Mouse (Mus musculus): ENCODE data around the gene Tle3. TPM values are rescaled to one million over a fixed set of nuclear protein-coding genes. Genes with fewer than 3 reads are reported as not detected.

Gene Tle3
- total RNA-seq, 4 experiments from 2014 or later: 47.8 to 62.3 (median 56.9) TPM

DNA sequence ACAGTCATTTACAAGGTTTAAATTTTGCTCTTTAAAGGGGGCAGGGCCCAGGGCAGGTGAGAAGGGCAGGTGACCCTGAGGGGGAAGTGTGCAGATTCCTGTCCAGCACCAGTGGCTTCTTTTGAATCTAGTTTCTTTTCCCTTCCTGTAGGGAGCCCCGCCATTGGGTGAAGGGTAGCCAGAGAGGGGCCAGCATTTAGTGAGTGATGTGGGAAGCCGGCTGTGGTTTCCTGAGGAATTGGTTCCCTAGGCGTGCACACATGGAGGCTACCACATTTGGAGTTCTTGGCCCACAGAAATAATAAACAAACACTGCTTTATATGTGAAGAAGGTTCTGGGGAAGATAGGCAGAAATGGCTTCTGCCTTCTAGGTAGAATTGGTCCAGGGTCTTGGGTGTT is 4.5 kb downstream of the Tle3 start:
- DNase-seq (ENCODE audit: low spot score in 2 of 2): no peak

DNA sequence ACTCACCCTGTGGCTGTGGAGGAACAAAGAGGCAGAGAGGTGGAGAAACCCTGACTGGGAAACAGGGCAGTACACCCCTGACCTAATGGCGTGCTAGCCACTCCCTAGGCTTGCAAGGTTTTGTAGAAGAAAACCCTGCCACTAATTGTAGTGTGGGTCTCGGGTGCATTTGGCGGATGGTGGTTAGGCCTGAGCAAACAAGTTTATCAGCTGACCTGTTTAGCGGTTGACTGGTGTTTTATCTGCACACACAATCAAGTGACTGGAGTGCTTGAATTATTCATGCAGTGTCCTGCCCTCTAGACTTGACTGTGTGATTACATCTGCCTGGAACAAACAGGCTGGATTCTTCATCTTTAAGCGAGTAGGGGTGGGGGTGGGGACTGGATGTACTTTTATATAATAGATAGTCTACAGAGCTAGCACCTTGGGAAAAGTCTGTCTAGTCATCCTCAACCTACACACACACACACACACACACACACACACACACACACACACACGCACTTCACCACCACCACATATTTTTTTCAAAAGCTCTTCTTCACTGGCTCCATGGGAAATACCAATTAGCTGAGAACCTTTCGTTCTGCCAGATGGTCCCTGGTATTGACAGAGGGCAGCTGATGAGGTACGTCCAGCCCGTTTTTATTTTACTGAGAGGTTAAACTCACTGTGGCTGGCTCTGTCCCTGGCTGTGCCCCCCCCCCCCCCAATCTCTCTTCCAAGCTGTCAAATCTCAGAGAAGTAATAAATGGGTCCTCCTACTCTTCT is 5.7 kb downstream of the Tle3 start:
- no peak for DNase-seq (ENCODE audit: low spot score in 2 of 2)

DNA sequence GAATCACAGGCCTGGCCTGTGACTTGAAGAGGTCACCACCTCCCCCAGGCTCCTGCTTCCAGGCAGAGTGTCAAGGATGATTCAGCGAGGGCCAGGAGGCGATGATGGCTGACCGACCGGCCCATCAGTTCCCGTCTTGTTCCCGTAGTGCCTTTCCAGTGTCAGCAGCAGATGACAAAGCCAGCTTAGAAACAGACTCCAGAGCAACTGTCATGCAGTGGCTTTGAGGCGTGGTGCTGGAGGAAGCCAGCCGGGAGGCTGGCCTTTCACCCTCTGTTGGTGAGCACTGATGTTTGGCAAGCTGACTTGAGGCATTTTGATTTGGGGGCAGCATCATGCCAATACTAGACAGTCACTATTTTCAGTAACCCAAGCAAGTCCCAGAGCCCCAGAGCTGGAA is 6.3 kb downstream of the Tle3 start:
- DNase-seq (ENCODE audit: low spot score in 2 of 2): peak; percentile 36 to 56

DNA sequence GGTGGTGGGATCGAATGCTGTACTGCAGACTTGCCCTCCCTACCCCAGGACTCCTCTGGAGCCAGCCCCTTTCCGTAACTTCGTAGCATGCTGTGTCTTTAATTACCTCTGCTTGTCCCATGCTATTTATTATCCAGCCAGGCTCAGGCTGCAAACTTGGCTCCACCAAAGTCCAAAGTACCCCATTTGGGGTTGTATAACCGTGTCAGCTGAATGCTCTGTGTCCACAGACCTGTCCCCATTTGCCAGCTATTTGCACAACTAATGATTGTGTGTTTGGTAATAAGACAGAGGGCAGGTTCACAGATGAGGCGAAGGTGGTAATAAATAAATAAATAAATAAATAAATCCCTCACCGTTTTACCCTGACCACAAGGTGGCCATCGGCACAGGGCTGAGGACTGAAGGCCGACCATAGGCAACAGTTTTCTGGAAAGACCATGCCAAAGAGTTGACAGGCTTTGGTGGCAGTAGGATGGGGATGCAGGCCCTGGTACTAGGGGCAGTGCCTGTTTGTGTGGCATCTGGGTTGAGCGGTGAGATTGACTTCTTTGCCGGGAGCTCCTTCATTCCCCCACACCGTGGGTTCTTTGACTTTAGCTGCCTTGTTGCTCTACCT is 7.0 kb downstream of the Tle3 start:
- no peak for DNase-seq (ENCODE audit: low spot score in 2 of 2)

DNA sequence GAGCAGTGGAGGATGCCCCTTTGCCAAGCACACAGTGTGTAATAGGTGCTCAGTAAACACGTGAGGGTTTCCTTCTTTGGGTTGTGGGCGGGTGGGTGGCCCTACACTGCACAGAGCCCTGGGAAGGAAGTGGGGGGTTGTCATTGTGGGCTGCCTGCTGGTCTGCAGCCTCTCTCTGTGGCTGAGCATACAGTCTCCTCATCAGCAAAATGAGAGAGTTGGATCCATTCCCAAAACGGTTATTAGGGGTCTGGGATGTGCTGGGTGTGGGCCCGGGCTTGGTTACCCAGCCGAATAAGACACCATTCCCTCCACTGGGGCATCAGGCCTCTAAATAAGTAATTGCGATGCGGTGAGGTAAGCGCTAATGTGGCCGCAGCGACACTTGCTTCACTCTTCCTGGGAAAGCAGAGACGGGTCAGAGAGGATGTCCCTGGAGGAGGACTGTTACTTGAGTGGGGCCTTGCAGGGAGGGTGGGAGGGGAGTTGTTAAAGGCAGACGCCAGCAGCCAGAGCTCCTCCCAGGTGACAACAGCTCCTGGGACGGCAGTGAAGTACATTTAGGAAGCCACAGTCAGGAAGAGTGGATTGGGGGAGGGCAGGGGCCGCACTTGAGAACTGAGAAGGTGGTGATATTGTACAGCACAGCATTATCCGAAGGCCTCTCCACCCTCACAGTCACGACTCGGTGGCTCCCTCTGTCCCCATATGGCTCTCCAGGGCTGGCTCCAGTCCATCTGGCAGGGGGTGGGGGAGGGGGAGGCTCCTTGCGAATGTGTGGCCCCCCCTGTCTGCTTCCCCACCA is 8.3 kb downstream of the Tle3 start:
- no peak for DNase-seq (ENCODE audit: low spot score in 2 of 2)

DNA sequence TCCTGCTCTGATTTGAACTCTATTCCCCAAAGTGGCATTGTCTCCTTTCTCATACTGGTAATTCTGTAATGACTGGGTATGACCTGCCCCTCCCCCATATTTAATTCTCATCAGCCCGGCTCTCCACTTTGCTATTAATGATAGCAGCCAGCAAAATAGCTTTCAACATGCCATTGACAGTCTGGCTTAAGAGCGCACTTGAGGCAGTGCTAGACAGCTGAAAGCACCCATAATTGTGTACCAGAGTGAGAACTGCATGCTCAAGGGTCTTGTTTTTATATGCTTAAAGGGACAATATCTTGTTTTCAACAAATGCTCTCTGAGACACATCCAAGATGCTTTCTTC is 8.9 kb downstream of the Tle3 start:
- DNase-seq (ENCODE audit: low spot score in 2 of 2): no peak

DNA sequence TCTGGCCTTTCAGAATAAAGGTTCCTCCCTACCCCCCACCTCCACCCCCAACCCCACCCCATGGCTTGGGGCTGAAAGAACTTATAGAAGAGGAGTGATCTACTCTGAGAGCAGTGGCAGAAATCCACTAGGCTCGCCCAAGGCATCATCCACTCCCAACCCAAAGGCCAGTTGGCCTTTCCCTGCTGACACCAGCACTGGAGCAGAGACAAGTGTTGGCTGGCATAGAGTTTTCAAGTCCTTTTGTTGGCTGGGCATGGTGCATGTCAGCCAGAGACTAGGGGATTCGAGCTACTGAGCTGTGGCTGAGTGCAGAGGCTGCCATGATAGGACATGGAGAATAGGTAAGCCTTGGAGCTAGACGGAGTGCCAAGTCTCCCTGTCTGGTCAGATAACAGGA is 9.3 kb downstream of the Tle3 start:
- no peak for DNase-seq (ENCODE audit: low spot score in 2 of 2)

DNA sequence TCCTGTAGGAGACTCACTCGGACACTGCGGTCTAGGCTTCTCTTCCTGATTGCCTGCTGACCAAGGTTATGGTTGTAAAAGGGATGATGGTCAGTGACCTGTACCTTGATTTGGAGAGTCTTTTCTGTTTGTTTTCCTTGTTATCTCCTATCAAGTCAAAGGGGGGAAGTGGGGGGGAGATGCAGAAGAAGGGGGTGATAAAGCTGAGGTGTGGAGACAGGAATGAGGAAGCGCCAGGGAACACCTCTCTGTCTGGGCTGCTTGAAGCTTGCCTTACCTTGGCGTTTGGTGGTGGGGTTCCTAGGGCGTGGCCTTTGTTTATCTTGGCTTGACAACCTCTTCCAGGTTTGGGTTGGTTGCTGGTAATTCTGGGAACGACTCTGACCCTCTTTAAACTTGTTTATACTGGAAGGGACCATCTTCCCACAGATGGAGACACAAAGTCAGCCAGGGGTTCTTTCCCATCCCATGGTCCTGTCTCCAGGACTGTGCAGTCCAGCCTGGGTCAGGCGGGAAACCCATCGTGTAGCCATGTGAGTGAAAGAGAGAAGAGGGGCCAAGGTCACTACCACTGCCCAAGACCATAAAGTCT is 10.5 kb downstream of the Tle3 start:
- DNase-seq (ENCODE audit: low spot score in 2 of 2): no peak

DNA sequence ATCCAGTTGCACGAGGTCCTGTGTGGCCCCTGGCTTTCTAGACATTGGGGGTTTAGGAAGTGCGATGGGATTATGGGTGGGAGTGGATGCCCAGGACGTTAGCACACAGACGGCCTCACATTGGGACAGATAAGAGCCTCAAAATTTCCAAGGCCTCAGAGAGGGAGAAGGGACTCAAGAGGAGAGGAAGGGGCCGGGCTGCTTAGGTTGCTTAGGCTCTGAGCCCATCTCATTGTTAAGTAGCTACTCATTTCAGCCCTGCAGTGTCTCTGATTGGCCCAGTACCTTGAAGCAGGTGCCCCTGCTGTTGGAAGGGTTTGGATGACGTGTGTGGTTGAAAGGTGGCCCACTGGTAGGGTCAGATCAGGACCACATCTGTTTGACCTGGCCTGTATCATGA is 11.9 kb downstream of the Tle3 start:
- DNase-seq (ENCODE audit: low spot score in 2 of 2): no peak

DNA sequence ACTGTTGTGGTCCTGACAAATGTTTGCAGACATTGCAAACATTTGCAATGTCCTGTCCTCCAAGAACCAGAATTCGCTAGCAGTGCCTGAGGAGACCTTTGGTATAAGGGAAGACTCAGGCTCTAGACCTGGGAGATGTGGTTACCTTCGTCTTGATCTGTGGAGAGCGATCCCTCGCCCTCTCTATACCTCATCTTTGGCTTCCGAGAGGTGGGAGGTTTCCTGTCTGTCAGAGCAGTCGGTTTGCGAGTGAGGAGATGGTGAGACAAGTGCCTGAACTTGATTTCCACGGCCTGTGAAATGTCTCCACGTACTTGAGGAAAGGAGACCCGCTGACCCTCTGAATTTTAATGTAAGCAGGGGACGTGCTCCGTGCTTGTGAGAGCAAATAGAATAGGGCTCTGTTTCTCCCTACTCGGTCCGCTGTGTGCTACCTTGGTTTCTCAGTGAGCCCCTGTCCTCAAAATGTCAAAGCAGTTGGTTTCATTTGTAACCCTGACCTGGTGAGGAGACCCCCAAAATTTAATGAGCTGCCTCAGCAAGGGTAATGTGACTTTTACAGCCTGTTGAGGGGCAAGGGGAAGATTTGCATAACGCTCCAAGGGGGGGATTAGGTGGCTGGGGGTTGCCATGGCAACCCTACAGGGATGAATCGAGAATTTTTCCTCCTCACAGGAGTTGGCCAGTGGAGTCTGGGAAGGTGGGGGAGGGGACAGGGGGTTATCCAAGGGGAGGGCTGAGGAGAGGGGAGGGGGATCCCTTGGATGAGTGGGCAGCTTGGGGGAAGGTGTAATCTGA is 12.7 kb downstream of the Tle3 start:
- no peak for DNase-seq (ENCODE audit: low spot score in 2 of 2)

DNA sequence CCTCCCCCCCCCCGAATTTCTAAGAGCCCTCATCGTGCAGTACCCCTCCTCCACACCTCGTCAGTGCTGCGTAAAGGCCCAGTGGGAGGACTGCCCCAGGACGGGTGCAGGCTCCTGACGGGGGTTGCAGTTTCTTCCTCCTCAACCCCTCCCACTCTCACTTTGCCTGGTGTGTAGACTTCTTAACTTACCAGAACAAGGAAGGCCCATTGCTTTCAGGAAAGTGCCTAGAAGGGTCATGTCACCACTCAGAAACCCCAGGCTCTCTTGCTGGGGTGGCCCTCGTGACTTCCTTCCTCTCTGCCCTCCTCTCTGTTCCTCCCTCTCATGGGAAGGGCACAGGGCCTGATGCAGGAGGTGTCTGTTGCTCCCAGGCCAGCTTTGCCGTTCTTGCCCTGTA is 13.6 kb downstream of the Tle3 start:
- no peak for DNase-seq (ENCODE audit: low spot score in 2 of 2)

DNA sequence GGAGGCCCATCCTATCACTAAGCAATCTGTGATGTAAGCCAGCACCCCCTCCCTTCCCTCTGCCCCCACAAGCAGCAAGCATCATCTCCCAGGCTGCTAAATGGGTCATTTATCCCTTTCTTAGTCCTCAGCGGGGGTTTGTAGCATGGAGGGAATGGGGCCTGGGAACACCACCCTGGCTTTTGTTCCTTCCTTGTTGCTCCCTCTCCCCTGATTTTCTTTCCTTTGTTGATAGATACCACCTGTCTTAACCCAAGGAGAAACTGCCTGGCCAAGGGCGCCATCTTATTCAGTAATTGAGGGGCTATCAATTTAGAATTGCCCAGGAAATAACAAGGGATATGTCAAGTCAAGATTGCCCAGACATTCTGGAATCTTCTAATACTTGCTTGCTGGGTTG is 14.1 kb downstream of the Tle3 start:
- no peak for DNase-seq (ENCODE audit: low spot score in 2 of 2)

DNA sequence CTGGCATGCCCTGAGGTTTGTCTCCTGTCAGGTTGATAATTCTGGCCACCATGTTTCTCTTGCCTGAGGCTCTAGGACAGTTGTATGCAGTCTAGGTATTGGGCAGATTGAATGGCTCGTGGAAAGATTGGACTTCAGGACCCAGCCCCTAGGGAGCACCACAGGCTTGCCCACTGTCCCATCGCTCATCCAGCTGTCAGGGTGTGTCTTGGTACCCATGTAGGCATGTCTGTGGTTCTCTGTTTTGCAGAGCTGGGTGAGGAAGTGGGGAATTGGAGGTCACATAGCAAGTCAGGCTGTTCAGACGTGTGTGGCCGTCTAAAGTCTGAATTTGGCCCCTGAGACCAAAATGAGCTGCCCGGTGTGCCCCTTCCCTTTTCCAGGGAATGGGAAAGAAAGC is 15.6 kb downstream of the Tle3 start:
- no peak for DNase-seq (ENCODE audit: low spot score in 2 of 2)

DNA sequence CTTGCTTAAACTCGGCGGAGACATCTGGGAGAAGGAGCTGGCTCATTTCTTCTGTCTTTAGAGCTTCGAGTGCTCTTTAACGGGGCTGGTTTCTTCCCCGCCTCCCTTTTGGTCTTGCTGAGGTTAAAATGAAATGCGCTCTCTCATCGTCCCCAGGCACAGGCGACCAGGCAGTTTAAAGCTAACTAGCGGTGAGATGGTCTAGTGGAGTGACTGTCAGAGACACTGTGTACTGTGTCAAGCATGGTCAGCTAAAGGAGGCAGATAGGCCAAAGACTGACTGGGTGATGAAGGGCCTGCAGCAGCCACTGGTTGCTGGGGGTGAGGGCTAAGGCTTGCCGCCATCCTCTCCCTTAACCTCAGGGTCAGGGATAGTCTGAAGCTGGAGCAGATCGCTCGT is 16.0 kb downstream of the Tle3 start:
- DNase-seq (ENCODE audit: low spot score in 2 of 2): no peak

DNA sequence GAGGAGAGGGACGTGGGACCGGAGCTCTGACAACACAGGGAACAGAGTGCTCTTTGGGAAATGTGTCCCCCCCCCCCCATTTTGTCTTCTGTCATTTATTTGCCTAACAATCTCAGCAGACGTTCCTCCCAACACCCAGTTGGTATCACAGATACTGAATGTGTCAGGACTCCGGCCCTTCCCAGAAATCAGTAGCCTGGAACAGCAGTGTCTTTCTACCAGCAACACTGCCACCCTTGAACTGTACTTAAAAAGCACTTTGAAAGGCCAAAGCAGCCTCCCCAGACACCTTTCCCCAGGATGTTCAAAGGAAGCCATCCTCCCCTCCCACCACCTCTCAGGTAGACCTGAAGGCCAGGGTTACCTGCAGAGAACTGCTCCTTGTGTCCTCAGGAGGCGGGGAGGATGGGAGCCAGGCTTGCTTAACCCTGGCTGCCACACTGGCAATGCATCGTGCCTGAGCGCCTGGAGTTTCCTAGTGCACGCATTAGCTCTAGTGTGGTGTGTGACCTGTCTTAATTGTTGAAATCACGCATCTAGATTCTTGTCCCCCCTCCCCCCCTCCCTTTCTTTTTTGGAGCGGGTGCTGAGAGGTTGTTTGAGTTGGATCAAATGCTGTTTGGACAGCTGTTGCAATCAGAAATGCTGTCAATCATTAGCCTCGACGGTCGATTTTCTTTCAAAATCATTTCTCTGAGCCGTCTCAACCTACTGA is 16.7 kb downstream of the Tle3 start:
- DNase-seq (ENCODE audit: low spot score in 2 of 2): no peak

DNA sequence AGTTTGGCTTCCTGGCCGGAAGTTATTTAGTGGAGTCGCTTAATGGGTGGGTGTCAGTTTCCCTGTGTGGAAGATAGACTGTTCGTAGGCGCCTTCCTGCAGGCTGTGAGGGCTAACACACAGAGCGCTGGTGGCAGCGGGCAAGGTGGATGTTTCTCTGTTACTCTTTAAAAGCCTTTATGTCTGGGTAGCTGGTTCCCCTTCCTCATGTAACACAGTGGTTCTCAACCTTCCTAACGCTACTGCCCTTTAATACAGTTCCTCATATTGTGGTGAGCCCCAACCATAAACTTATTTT is 17.2 kb downstream of the Tle3 start:
- DNase-seq (ENCODE audit: low spot score in 2 of 2): no peak

DNA sequence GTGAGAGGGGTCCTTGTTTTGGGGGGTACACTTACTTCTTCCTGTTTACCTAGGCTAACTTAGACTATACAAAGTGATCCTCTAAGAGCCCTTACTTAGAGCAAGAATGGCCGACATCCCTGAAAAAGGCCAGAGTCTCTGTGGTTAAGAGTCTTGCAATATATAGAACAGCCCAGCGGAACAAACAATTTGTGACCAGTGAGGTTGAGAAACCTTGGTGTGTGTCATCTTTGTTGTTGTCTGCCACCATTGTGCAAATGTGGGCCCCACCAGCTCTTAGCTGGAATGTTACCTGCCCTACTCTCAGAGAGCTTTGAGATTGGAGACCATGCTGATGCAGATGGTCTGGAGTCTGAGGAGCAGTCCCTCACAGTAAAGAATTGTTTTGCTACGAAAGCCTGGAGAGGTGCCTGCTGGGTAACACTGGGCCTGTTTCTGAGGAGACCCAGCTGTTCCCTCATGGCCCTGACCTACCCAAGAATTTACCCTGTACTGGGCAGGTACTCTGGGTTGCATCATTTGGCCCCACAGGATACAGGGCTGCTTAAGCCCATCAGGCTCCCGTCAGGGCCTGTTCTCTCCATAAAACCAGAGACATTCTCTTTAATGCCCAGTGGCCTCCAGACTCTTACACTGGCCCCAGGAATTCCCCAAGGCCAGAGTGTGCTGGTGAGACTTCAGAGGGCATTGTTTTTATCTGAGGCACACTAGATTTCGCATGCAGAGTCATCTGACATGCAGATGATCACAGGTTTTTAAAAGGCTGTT is 19.6 kb downstream of the Tle3 start:
- no peak for DNase-seq (ENCODE audit: low spot score in 2 of 2)

DNA sequence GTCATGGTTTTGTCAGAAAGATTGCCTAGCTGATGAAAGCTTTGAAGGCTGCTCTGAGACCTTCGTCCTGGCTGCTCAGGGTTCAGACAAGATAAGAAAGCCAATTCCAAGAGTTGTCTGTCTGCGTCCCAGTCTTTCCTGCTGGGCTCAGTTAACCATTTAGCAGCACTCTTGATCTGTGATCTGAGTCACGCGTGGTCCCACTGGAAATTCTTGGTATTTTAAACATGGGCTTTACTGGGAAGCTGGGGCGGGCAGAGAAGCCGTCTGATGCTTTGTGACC is 20.1 kb downstream of the Tle3 start:
- DNase-seq (ENCODE audit: low spot score in 2 of 2): no peak

DNA sequence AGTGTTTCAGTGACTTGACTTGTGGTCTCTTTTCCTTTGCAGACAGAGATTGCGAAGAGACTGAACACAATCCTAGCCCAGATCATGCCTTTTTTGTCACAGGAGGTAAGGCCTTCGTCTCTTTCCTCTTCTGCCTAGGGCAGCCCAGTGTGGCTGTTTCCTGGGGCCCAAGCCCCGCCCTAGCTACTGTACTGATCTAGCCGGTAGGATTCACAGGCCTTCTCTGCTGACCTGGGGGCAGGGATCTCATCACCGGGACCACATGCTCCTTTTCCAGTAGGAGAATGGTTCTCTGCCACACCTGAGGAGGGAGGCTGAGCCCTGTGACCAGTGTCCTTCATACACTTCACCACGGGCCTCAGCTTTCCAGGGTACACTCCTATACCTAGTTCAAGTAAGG is 21.0 kb downstream of the Tle3 start:
- no peak for DNase-seq (ENCODE audit: low spot score in 2 of 2)

DNA sequence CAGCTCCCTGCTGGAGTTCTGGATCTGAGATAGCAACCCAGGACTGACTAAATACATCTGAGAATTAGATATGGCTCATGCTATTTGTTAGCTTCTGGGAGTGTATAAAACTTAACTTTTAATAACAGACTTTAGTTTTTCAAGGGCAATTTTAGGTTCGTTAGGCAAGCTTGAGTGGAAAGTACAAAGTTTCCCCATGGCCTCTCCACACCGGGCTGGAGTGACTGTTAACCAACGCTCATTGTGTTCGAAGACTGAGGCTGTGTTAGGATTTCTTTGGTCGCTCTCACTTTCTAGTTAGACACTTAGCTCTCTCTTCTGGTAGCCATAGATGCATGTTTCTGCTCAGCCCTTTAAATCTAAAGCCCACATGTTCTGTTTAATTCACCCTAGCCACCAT is 21.7 kb downstream of the Tle3 start:
- no peak for DNase-seq (ENCODE audit: low spot score in 2 of 2)

DNA sequence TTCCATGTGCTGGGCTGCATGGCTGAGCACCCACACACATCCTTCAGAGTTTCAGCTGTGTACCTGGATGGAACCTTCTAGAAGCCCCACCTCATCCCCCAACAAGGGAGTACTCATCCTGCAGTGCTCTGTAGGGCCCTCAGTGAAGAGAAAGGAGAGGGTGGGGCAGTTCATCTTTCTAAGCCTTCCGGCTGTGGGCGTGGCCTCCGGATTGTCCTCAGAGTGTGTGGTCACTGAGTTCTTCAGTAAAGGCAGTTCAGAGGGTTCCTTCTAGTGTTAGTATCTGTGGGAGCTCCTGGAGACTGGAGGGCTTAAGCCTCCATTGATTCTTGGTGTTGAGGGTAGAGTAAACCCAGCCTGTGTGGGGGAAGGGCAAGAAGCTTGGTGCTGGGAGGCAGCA is 22.9 kb downstream of the Tle3 start:
- DNase-seq (ENCODE audit: low spot score in 2 of 2): no peak
